Mouse (Mus musculus): ENCODE measurements around the gene Fbxl2. TPM values are rescaled to one million over a fixed set of nuclear protein-coding genes. Genes with fewer than 3 reads are reported as not detected.

Gene Fbxl2
- polyA plus RNA-seq, 1 experiment: 9.7 TPM

DNA sequence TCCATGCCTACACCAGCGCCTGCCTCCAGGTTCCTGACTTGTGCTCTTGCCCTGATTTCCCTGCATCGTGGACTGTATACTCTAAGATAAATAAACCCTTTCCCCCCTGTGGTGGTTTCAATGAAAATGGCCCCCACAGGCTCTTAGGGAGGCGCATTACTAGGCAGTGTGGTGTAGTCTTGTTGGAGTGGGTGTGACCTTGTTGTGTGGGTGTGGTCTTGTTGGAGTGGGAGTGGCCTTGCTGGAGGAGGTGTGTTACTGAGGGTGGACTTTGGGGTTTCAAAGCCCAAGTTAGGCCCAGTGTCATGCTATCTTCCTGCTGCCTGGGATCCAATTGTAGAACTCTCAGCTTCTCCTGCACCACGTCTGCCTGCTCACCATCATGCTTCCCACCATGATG is 6.0 kb upstream of the Fbxl2 start:
- Histone ChIP-seq H3K79me3 (ENCODE audit: low read depth) (no peaks in the 10 kb centered on the region), H3K4me3 (ENCODE audit: insufficient read depth, poor library complexity, severe bottlenecking) (no peak overlapping the region), H3ac (ENCODE audit: control insufficient read depth, insufficient read length, low read depth) (no peak overlapping the region), H3K36me3 (ENCODE audit: control insufficient read depth, insufficient read depth) (no peaks in the 10 kb centered on the region), H3K27me3 (ENCODE audit: control insufficient read depth, insufficient read depth, insufficient read length) (no peaks in the 10 kb centered on the region), H3K79me2 (ENCODE audit: control insufficient read depth, insufficient read depth) (no peaks in the 10 kb centered on the region)
- TF ChIP-seq MYOD1 (IDR thresholded peaks at IDR 0.05; ENCODE audit: control insufficient read depth, insufficient read length, low read depth) (no peak), USF1 (IDR thresholded peaks at IDR 0.05; ENCODE audit: low read depth) (no peak), MYOG (IDR thresholded peaks at IDR 0.05; ENCODE audit: control insufficient read depth, extremely low read depth, insufficient read length) (no peak), CEBPB (IDR thresholded peaks at IDR 0.05; ENCODE audit: low read depth) (no peak), CTCF (IDR thresholded peaks at IDR 0.05; ENCODE audit: control insufficient read depth, insufficient read depth, insufficient read length) (no peak), MAX (IDR thresholded peaks at IDR 0.05) (no peak), FOSL1 (IDR thresholded peaks at IDR 0.05; ENCODE audit: insufficient read depth, low read length, poor library complexity, severe bottlenecking) (no peak)

- no peaks in the 10 kb centered on the region for H3K27me3 ChIP-seq (ENCODE audit: control insufficient read depth, insufficient read depth, insufficient read length)
- TF ChIP-seq USF1 (IDR thresholded peaks at IDR 0.05; ENCODE audit: low read depth) (no peak), CTCF (IDR thresholded peaks at IDR 0.05; ENCODE audit: control insufficient read depth, insufficient read depth, insufficient read length) (no peak), MYOD1 (IDR thresholded peaks at IDR 0.05; ENCODE audit: control insufficient read depth, insufficient read length, low read depth) (no peak), CEBPB (IDR thresholded peaks at IDR 0.05; ENCODE audit: low read depth) (no peak), FOSL1 (IDR thresholded peaks at IDR 0.05; ENCODE audit: insufficient read depth, low read length, poor library complexity, severe bottlenecking) (no peak), MAX (IDR thresholded peaks at IDR 0.05) (no peak), MYOG (IDR thresholded peaks at IDR 0.05; ENCODE audit: control insufficient read depth, extremely low read depth, insufficient read length) (no peak)
- no peaks in the 10 kb centered on the region for H3K79me3 ChIP-seq (ENCODE audit: low read depth)
- no peak overlapping the region for H3ac ChIP-seq (ENCODE audit: control insufficient read depth, insufficient read length, low read depth)
- no peaks in the 10 kb centered on the region for H3K79me2 ChIP-seq (ENCODE audit: control insufficient read depth, insufficient read depth)
- H3K4me3 ChIP-seq (ENCODE audit: insufficient read depth, poor library complexity, severe bottlenecking): no peak overlapping the region
- no peaks in the 10 kb centered on the region for H3K36me3 ChIP-seq (ENCODE audit: control insufficient read depth, insufficient read depth)
Observed at GRCm38 (mm10) chr9:114050778-114051177, 4.8 kb upstream of the Fbxl2 start.

DNA sequence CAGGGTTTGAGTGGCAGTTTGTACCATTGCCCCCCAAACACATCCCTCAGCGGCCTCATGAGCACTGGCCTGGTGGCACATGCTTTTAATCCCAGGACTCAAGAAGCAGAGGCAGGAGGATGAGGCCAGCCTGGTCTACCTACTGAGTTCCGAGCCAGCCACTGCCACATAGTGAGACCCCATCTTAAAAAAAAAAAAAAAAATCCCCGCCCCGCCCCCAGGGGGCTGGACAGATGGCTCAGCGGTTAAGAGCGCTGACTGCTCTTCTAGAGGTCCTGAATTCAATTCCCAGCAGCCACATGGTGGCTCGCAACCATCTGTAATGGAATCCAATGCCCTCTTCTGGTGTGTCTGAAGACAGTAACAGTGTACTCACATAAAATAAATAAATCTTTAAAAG is 4.1 kb upstream of the Fbxl2 start:
- TF ChIP-seq USF1 (IDR thresholded peaks at IDR 0.05; ENCODE audit: low read depth): no peak
- TF ChIP-seq CTCF (IDR thresholded peaks at IDR 0.05; ENCODE audit: control insufficient read depth, insufficient read depth, insufficient read length): no peak
- no peak for TF ChIP-seq CEBPB (IDR thresholded peaks at IDR 0.05; ENCODE audit: low read depth)
- TF ChIP-seq FOSL1 (IDR thresholded peaks at IDR 0.05; ENCODE audit: insufficient read depth, low read length, poor library complexity, severe bottlenecking): no peak
- Histone ChIP-seq H3K36me3 (ENCODE audit: control insufficient read depth, insufficient read depth) (no peaks in the 10 kb centered on the region), H3K4me3 (ENCODE audit: insufficient read depth, poor library complexity, severe bottlenecking) (no peak overlapping the region), H3K27me3 (ENCODE audit: control insufficient read depth, insufficient read depth, insufficient read length) (no peaks in the 10 kb centered on the region), H3ac (ENCODE audit: control insufficient read depth, insufficient read length, low read depth) (no peak overlapping the region), H3K79me3 (ENCODE audit: low read depth) (no peaks in the 10 kb centered on the region), H3K79me2 (ENCODE audit: control insufficient read depth, insufficient read depth) (no peaks in the 10 kb centered on the region)

GRCm38 (mm10) chr9:114046676-114047075 is 685 bp upstream of the Fbxl2 start:
- Histone ChIP-seq H3ac (ENCODE audit: control insufficient read depth, insufficient read length, low read depth) (no peak overlapping the region), H3K36me3 (ENCODE audit: control insufficient read depth, insufficient read depth) (no peaks in the 10 kb centered on the region), H3K79me3 (ENCODE audit: low read depth) (no peaks in the 10 kb centered on the region), H3K27me3 (ENCODE audit: control insufficient read depth, insufficient read depth, insufficient read length) (no peaks in the 10 kb centered on the region), H3K79me2 (ENCODE audit: control insufficient read depth, insufficient read depth) (no peaks in the 10 kb centered on the region), H3K4me3 (ENCODE audit: insufficient read depth, poor library complexity, severe bottlenecking) (no peak overlapping the region)
- TF ChIP-seq MYOD1 (IDR thresholded peaks at IDR 0.05; ENCODE audit: control insufficient read depth, insufficient read length, low read depth): no peak
- no peak for TF ChIP-seq MAX (IDR thresholded peaks at IDR 0.05)
- TF ChIP-seq MYOG (IDR thresholded peaks at IDR 0.05; ENCODE audit: control insufficient read depth, extremely low read depth, insufficient read length): no peak
- no peak for TF ChIP-seq CTCF (IDR thresholded peaks at IDR 0.05; ENCODE audit: control insufficient read depth, insufficient read depth, insufficient read length)
- TF ChIP-seq USF1 (IDR thresholded peaks at IDR 0.05; ENCODE audit: low read depth): no peak
- TF ChIP-seq FOSL1 (IDR thresholded peaks at IDR 0.05; ENCODE audit: insufficient read depth, low read length, poor library complexity, severe bottlenecking): no peak
- TF ChIP-seq CEBPB (IDR thresholded peaks at IDR 0.05; ENCODE audit: low read depth): no peak

DNA sequence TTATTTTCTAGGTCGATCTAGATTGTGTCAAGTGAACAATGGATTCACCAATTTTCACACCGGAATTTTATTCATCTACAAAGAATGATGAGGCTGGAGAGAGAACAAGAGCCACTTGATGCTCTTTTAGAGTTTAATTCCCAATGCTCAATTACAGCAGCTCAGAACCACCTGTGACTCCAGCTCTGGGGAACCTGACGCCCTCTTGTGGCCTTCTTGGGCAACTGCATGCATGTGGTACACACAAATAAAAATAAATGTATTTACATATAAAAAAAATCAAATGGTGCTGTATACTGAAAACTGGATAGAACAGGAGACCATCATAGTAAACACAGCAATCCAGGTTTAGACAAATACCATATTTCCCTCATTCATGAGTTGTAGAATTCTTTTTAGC is 1.5 kb downstream of the Fbxl2 start:
- H3K79me2 ChIP-seq (ENCODE audit: control insufficient read depth, insufficient read depth): no peaks in the 10 kb centered on the region
- no peaks in the 10 kb centered on the region for H3K36me3 ChIP-seq (ENCODE audit: control insufficient read depth, insufficient read depth)
- H3K79me3 ChIP-seq (ENCODE audit: low read depth): no peaks in the 10 kb centered on the region
- H3K4me3 ChIP-seq (ENCODE audit: insufficient read depth, poor library complexity, severe bottlenecking): no peak overlapping the region
- H3K27me3 ChIP-seq (ENCODE audit: control insufficient read depth, insufficient read depth, insufficient read length): no peaks in the 10 kb centered on the region
- TF ChIP-seq MYOG (IDR thresholded peaks at IDR 0.05; ENCODE audit: control insufficient read depth, extremely low read depth, insufficient read length): no peak
- no peak for TF ChIP-seq MYOD1 (IDR thresholded peaks at IDR 0.05; ENCODE audit: control insufficient read depth, insufficient read length, low read depth)
- no peak for TF ChIP-seq USF1 (IDR thresholded peaks at IDR 0.05; ENCODE audit: low read depth)
- no peak for TF ChIP-seq CTCF (IDR thresholded peaks at IDR 0.05; ENCODE audit: control insufficient read depth, insufficient read depth, insufficient read length)
- TF ChIP-seq MAX (IDR thresholded peaks at IDR 0.05): no peak
- TF ChIP-seq CEBPB (IDR thresholded peaks at IDR 0.05; ENCODE audit: low read depth): no peak
- TF ChIP-seq FOSL1 (IDR thresholded peaks at IDR 0.05; ENCODE audit: insufficient read depth, low read length, poor library complexity, severe bottlenecking): no peak
- H3ac ChIP-seq (ENCODE audit: control insufficient read depth, insufficient read length, low read depth): no peak overlapping the region

- Histone ChIP-seq H3K36me3 (ENCODE audit: control insufficient read depth, insufficient read depth) (no peaks in the 10 kb centered on the region), H3ac (ENCODE audit: control insufficient read depth, insufficient read length, low read depth) (no peak overlapping the region), H3K27me3 (ENCODE audit: control insufficient read depth, insufficient read depth, insufficient read length) (no peaks in the 10 kb centered on the region), H3K79me2 (ENCODE audit: control insufficient read depth, insufficient read depth) (no peaks in the 10 kb centered on the region), H3K79me3 (ENCODE audit: low read depth) (no peaks in the 10 kb centered on the region), H3K4me3 (ENCODE audit: insufficient read depth, poor library complexity, severe bottlenecking) (no peak overlapping the region)
- TF ChIP-seq MYOG (IDR thresholded peaks at IDR 0.05; ENCODE audit: control insufficient read depth, extremely low read depth, insufficient read length) (no peak), FOSL1 (IDR thresholded peaks at IDR 0.05; ENCODE audit: insufficient read depth, low read length, poor library complexity, severe bottlenecking) (no peak), CEBPB (IDR thresholded peaks at IDR 0.05; ENCODE audit: low read depth) (no peak), MAX (IDR thresholded peaks at IDR 0.05) (no peak), MYOD1 (IDR thresholded peaks at IDR 0.05; ENCODE audit: control insufficient read depth, insufficient read length, low read depth) (no peak), CTCF (IDR thresholded peaks at IDR 0.05; ENCODE audit: control insufficient read depth, insufficient read depth, insufficient read length) (no peak), USF1 (IDR thresholded peaks at IDR 0.05; ENCODE audit: low read depth) (no peak)
Observed at GRCm38 (mm10) chr9:114042490-114042889, 3.5 kb downstream of the Fbxl2 start.

Data from C2C12 (cell line).